Mouse (Mus musculus) embryonic facial prominence, embryonic 15.5 days (tissue): Measurements from ENCODE around the gene Cacna1c. TPM values are rescaled to one million over a fixed set of nuclear protein-coding genes. Genes with fewer than 3 reads are reported as not detected.
A peak's percentile ranks its signal among the peaks of the same experiment; 100 is the strongest.

Experiments used
- ATAC-seq: fragments of 200-750 bp; cut with Nextera tagmentation; 2 replicates; pipeline ENCODE4 v1.8.0; 2017; ENCODE audit warnings: low read depth, moderate TSS enrichment; ENCODE audit not compliant: insufficient number of reproducible peaks, low FRiP score, low TSS enrichment
- H3K27ac ChIP-seq: fragments of 300-500 bp; sonication (generic); replicated peaks from 2 replicates; pipeline ENCODE4 v1.5.1; 2015; ENCODE audit warnings: mild to moderate bottlenecking, inconsistent platforms
- H3K27me3 ChIP-seq: fragments of 300-500 bp; sonication (generic); 2 replicates; pipeline ENCODE4 v1.6.1; 2015; ENCODE audit warnings: inconsistent platforms
- H3K36me3 ChIP-seq: fragments of 300-500 bp; sonication (generic); 2 replicates; pipeline ENCODE4 v1.6.1; 2015; ENCODE audit warnings: mild to moderate bottlenecking, inconsistent platforms
- H3K4me1 ChIP-seq: fragments of 300-500 bp; sonication (generic); 2 replicates; pipeline ENCODE4 v1.6.1; 2015; ENCODE audit warnings: inconsistent platforms
- H3K4me2 ChIP-seq: fragments of 300-500 bp; sonication (generic); replicated peaks from 2 replicates; pipeline ENCODE4 v1.6.1; 2015; ENCODE audit warnings: mild to moderate bottlenecking, inconsistent platforms
- H3K4me3 ChIP-seq: fragments of 300-500 bp; sonication (generic); replicated peaks from 2 replicates; pipeline ENCODE4 v1.5.1; 2015; ENCODE audit warnings: mild to moderate bottlenecking, inconsistent platforms
- H3K9ac ChIP-seq: fragments of 300-500 bp; sonication (generic); 2 replicates; pipeline ENCODE4 v1.6.1; 2015; ENCODE audit warnings: inconsistent platforms
- H3K9me3 ChIP-seq: fragments of 300-500 bp; sonication (generic); replicated peaks from 2 replicates; pipeline ENCODE4 v1.6.1; 2016; ENCODE audit warnings: inconsistent platforms
- WGBS: fragments of 180-500 bp; shearing (Covaris S2); methylation state at CpG from one replicate; pipeline ENCODE4 v1.1.7; 2015; 5-methylcytosine and 5-hydroxymethylcytosine counted together
- polyA plus RNA-seq: library from polyadenylated mRNA; unstranded; fragments of >200 nt; fragmentation: Nextera tagmentation; extraction: Ambion mirVana; gene quantifications from 2 replicates; pipeline ENCODE4 v1.2.1, GENCODE M21; 2015

The Cacna1c gene
- polyA plus RNA-seq, 1 experiment from 2014 or later = 5.0 TPM

- no peak for ATAC-seq
- no peak overlapping the region for H3K4me3 ChIP-seq
- H3K9me3 ChIP-seq = no peaks in the 10 kb centered on the region
- H3K4me1 ChIP-seq = peaks cover 21% of the 10 kb centered on the region
- no peak overlapping the region for H3K4me2 ChIP-seq
- H3K36me3 ChIP-seq = 0 out of 2 replicates have a peak, but pooled peaks cover 3% of the 10 kb centered on the region
- no peaks in the 10 kb centered on the region for H3K27me3 ChIP-seq
- H3K9ac ChIP-seq = no peak overlapping the region
- no peak overlapping the region; the same call in 1 of the 2 replicates for H3K27ac ChIP-seq
- WGBS = 77% methylated on average over 15 of the region's 15 CpGs
Observed at GRCm38 (mm10) chr6:119052366-119052765, 143.9 kb downstream of the Cacna1c start.

- Histone ChIP-seq H3K9ac (no peak overlapping the region), H3K4me2 (no peak overlapping the region), H3K4me1 (peaks cover 21% of the 10 kb centered on the region), H3K4me3 (no peak overlapping the region), H3K27me3 (no peaks in the 10 kb centered on the region), H3K36me3 (0 out of 2 replicates have a peak, but pooled peaks cover 3% of the 10 kb centered on the region), H3K9me3 (no peaks in the 10 kb centered on the region), H3K27ac (0 out of 2 replicates have a peak overlapping the region, but pooled peaks have one; percentile 17)
- 68% methylated on average over 2 of the region's 2 CpGs for WGBS
- ATAC-seq = no peak
Observed at GRCm38 (mm10) chr6:119051721-119052120, 144.5 kb downstream of the Cacna1c start.

- no peak for ATAC-seq
- Histone ChIP-seq H3K9ac (no peak overlapping the region), H3K36me3 (no peaks in the 10 kb centered on the region), H3K27me3 (no peaks in the 10 kb centered on the region), H3K4me2 (no peak overlapping the region), H3K4me1 (peaks cover 12% of the 10 kb centered on the region), H3K27ac (no peak overlapping the region), H3K4me3 (no peak overlapping the region), H3K9me3 (no peaks in the 10 kb centered on the region)
- WGBS = 73% methylated on average over 8 of the region's 8 CpGs
Observed at GRCm38 (mm10) chr6:119047340-119047739, 148.9 kb downstream of the Cacna1c start.

GRCm38 (mm10) chr6:119045498-119045897, 150.7 kb downstream of the Cacna1c start:
- H3K9me3 ChIP-seq = no peaks in the 10 kb centered on the region
- WGBS = 78% methylated on average over 7 of the region's 7 CpGs

GRCm38 (mm10) chr6:119044148-119044547, 152.1 kb downstream of the Cacna1c start:
- Histone ChIP-seq H3K4me3 (no peak overlapping the region), H3K27ac (no peak overlapping the region), H3K36me3 (no peaks in the 10 kb centered on the region), H3K9ac (no peak overlapping the region), H3K4me1 (peaks cover 19% of the 10 kb centered on the region), H3K4me2 (no peak overlapping the region), H3K27me3 (no peaks in the 10 kb centered on the region), H3K9me3 (no peaks in the 10 kb centered on the region)
- 77% methylated on average over 7 of the region's 7 CpGs for WGBS
- ATAC-seq = no peak

More at GRCm38 (mm10) chr6:119045498-119045897, 150.7 kb downstream of the Cacna1c start:
- no peaks in the 10 kb centered on the region for H3K27me3 ChIP-seq
- no peak overlapping the region for H3K4me3 ChIP-seq
- H3K9ac ChIP-seq = no peak overlapping the region
- H3K36me3 ChIP-seq = no peaks in the 10 kb centered on the region
- no peak for ATAC-seq
- no peak overlapping the region for H3K4me2 ChIP-seq
- H3K4me1 ChIP-seq = peaks cover 14% of the 10 kb centered on the region
- no peak overlapping the region for H3K27ac ChIP-seq

- no peak overlapping the region for H3K9ac ChIP-seq
- H3K4me2 ChIP-seq = no peak overlapping the region
- no peak overlapping the region for H3K4me3 ChIP-seq
- 85% methylated on average over 3 of the region's 3 CpGs for WGBS
- no peaks in the 10 kb centered on the region for H3K9me3 ChIP-seq
- no peak for ATAC-seq
- no peak overlapping the region for H3K27ac ChIP-seq
- peaks cover 27% of the 10 kb centered on the region for H3K4me1 ChIP-seq
- H3K27me3 ChIP-seq = no peaks in the 10 kb centered on the region
- H3K36me3 ChIP-seq = no peaks in the 10 kb centered on the region
Observed at GRCm38 (mm10) chr6:119042803-119043202, 153.4 kb downstream of the Cacna1c start.

- 54% methylated on average over 7 of the region's 7 CpGs for WGBS
- Histone ChIP-seq H3K9ac (no peak overlapping the region), H3K36me3 (no peaks in the 10 kb centered on the region), H3K9me3 (no peaks in the 10 kb centered on the region), H3K4me3 (no peak overlapping the region), H3K4me2 (no peak overlapping the region), H3K27ac (no peak overlapping the region), H3K4me1 (peaks cover 37% of the 10 kb centered on the region), H3K27me3 (no peaks in the 10 kb centered on the region)
- no peak for ATAC-seq
Observed at GRCm38 (mm10) chr6:119040961-119041360, 155.3 kb downstream of the Cacna1c start.

GRCm38 (mm10) chr6:119039815-119040214, 156.4 kb downstream of the Cacna1c start:
- H3K36me3 ChIP-seq = no peaks in the 10 kb centered on the region
- 76% methylated on average over 7 of the region's 7 CpGs for WGBS

GRCm38 (mm10) chr6:119039293-119039692, 156.9 kb downstream of the Cacna1c start:
- Histone ChIP-seq H3K27ac (no peak overlapping the region), H3K9ac (no peak overlapping the region), H3K36me3 (no peaks in the 10 kb centered on the region), H3K4me3 (no peak overlapping the region), H3K4me1 (peaks cover 37% of the 10 kb centered on the region), H3K4me2 (no peak overlapping the region), H3K9me3 (no peaks in the 10 kb centered on the region), H3K27me3 (no peaks in the 10 kb centered on the region)
- WGBS = 63% methylated on average over 5 of the region's 5 CpGs
- ATAC-seq = no peak

More at GRCm38 (mm10) chr6:119039815-119040214, 156.4 kb downstream of the Cacna1c start:
- H3K9ac ChIP-seq = no peak overlapping the region
- no peaks in the 10 kb centered on the region for H3K9me3 ChIP-seq
- H3K4me1 ChIP-seq = peaks cover 37% of the 10 kb centered on the region
- no peak overlapping the region for H3K4me2 ChIP-seq
- no peak overlapping the region for H3K27ac ChIP-seq
- no peak for ATAC-seq
- no peak overlapping the region for H3K4me3 ChIP-seq
- no peaks in the 10 kb centered on the region for H3K27me3 ChIP-seq

GRCm38 (mm10) chr6:119037815-119038214, 158.4 kb downstream of the Cacna1c start:
- Histone ChIP-seq H3K27me3 (no peaks in the 10 kb centered on the region), H3K4me3 (no peak overlapping the region), H3K9ac (no peak overlapping the region), H3K9me3 (no peaks in the 10 kb centered on the region), H3K36me3 (no peaks in the 10 kb centered on the region), H3K4me1 (peaks cover 37% of the 10 kb centered on the region), H3K27ac (no peak overlapping the region), H3K4me2 (no peak overlapping the region)
- ATAC-seq = no peak
- WGBS = 46% methylated on average over 6 of the region's 6 CpGs

- H3K4me3 ChIP-seq = no peak overlapping the region
- H3K27ac ChIP-seq = peak overlapping the region; percentile 7; the same call in 1 of the 2 replicates
- H3K4me2 ChIP-seq = no peak overlapping the region
- H3K36me3 ChIP-seq = no peaks in the 10 kb centered on the region
- no peak for ATAC-seq
- WGBS = 62% methylated on average over 2 of the region's 2 CpGs
- H3K9me3 ChIP-seq = no peaks in the 10 kb centered on the region
- H3K27me3 ChIP-seq = no peaks in the 10 kb centered on the region
- no peak overlapping the region for H3K9ac ChIP-seq
- peaks cover 32% of the 10 kb centered on the region for H3K4me1 ChIP-seq
Observed at GRCm38 (mm10) chr6:119037047-119037446, 159.2 kb downstream of the Cacna1c start.

GRCm38 (mm10) chr6:119035361-119035760, 160.9 kb downstream of the Cacna1c start:
- H3K4me3 ChIP-seq = no peak overlapping the region
- no peaks in the 10 kb centered on the region for H3K9me3 ChIP-seq
- 87% methylated on average over 6 of the region's 6 CpGs for WGBS
- H3K4me2 ChIP-seq = no peak overlapping the region
- no peak overlapping the region for H3K9ac ChIP-seq
- no peaks in the 10 kb centered on the region for H3K36me3 ChIP-seq
- H3K27ac ChIP-seq = no peak overlapping the region
- ATAC-seq = no peak
- peaks cover 23% of the 10 kb centered on the region; the same call in 1 of the 2 replicates for H3K4me1 ChIP-seq
- H3K27me3 ChIP-seq = no peaks in the 10 kb centered on the region
